Mouse (Mus musculus) neural tube, embryonic 11.5 days (tissue): ENCODE results near the gene Tlr12. TPM values are rescaled to one million over a fixed set of nuclear protein-coding genes. Genes with fewer than 3 reads are reported as not detected.

Experiments used
- ATAC-seq: fragments of 200-750 bp; cut with Nextera tagmentation; 2 replicates; pipeline ENCODE4 v1.8.0; 2017; ENCODE audit warnings: moderate number of reproducible peaks, mild to moderate bottlenecking, moderate TSS enrichment, moderate library complexity; ENCODE audit not compliant: insufficient read depth, low FRiP score, low TSS enrichment
- DNase-seq: peaks from one replicate; pipeline ENCODE4 v3.0.0-alpha.2; 2015; ENCODE audit warnings: low spot score
- H3K27ac ChIP-seq: fragments of 300-500 bp; sonication (generic); 2 replicates; pipeline ENCODE4 v1.5.1; 2014; ENCODE audit warnings: low read depth, mild to moderate bottlenecking, low read length
- H3K27me3 ChIP-seq: fragments of 300-500 bp; sonication (generic); 2 replicates; pipeline ENCODE4 v1.6.1; 2014; ENCODE audit warnings: mild to moderate bottlenecking, low read length, mixed read lengths; ENCODE audit not compliant: control insufficient read depth, insufficient read depth
- H3K36me3 ChIP-seq: fragments of 300-500 bp; sonication (generic); 2 replicates; pipeline ENCODE4 v1.6.1; 2014; ENCODE audit warnings: mild to moderate bottlenecking, low read length, moderate library complexity, mixed read lengths; ENCODE audit not compliant: control insufficient read depth, insufficient read depth
- H3K4me1 ChIP-seq: fragments of 300-500 bp; sonication (generic); 2 replicates; pipeline ENCODE4 v1.6.1; 2014; ENCODE audit warnings: low read length, mixed read lengths; ENCODE audit not compliant: control insufficient read depth, insufficient read depth
- H3K4me2 ChIP-seq: fragments of 300-500 bp; sonication (generic); 2 replicates; pipeline ENCODE4 v1.6.1; 2014; ENCODE audit warnings: low read depth, mild to moderate bottlenecking, moderate library complexity
- H3K4me3 ChIP-seq: fragments of 300-500 bp; sonication (generic); 2 replicates; pipeline ENCODE4 v1.5.1; 2014; ENCODE audit warnings: low read depth, low read length
- H3K9ac ChIP-seq: fragments of 300-500 bp; sonication (generic); 2 replicates; pipeline ENCODE4 v1.6.1; 2014; ENCODE audit warnings: mild to moderate bottlenecking, low read length
- H3K9me3 ChIP-seq: fragments of 300-500 bp; sonication (generic); 2 replicates; pipeline ENCODE4 v1.6.1; 2016; ENCODE audit warnings: low read length; ENCODE audit not compliant: control insufficient read depth
- WGBS: fragments of 180-500 bp; shearing (Covaris S2); extraction: QIAGEN DNeasy Blood & Tissue Kit; methylation state at CpG from one replicate; pipeline ENCODE4 v1.1.7; 2014; 5-methylcytosine and 5-hydroxymethylcytosine counted together
- polyA plus RNA-seq: library from polyadenylated mRNA; unstranded; fragments of >200 nt; fragmentation: Nextera tagmentation; extraction: Ambion mirVana; gene quantifications from 2 replicates; pipeline ENCODE4 v1.2.1, GENCODE M21; 2014

Tlr12 gene
- polyA plus RNA-seq, 1 experiment from 2014 or later: 0.23 TPM

- 57% methylated on average over 4 of the region's 4 CpGs for WGBS
- Histone ChIP-seq H3K9me3 (peaks cover 30% of the 10 kb centered on the region), H3K4me3 (no peak overlapping the region), H3K4me1 (no peaks in the 10 kb centered on the region), H3K9ac (no peak overlapping the region), H3K27me3 (no peaks in the 10 kb centered on the region), H3K4me2 (no peak overlapping the region), H3K36me3 (peaks cover 24% of the 10 kb centered on the region), H3K27ac (no peak overlapping the region)
- ATAC-seq (no peak), DNase-seq (no peak)
Observed at GRCm38 (mm10) chr4:128579182-128579581, 39.2 kb downstream of the Tlr12 start.

- no peak overlapping the region for H3K9ac ChIP-seq
- 94% methylated on average over 4 of the region's 4 CpGs for WGBS
- no peak overlapping the region for H3K4me2 ChIP-seq
- H3K4me3 ChIP-seq: no peak overlapping the region
- H3K27ac ChIP-seq: no peak overlapping the region
- ATAC-seq (no peak), DNase-seq (no peak)
- no peaks in the 10 kb centered on the region for H3K4me1 ChIP-seq
- H3K36me3 ChIP-seq: peaks cover 9% of the 10 kb centered on the region
- H3K27me3 ChIP-seq: no peaks in the 10 kb centered on the region
- H3K9me3 ChIP-seq: peaks cover 8% of the 10 kb centered on the region
Observed at GRCm38 (mm10) chr4:128575811-128576210, 42.6 kb downstream of the Tlr12 start.

Other genes with a start within 250 kb of the Tlr12 start
- 3.6 and 4.5 TPM in 2 replicates for gene Zscan20, start 8.5 kb downstream of the Tlr12 start, polyA plus RNA-seq
- gene Phc2, start 36.1 kb upstream of the Tlr12 start, polyA plus RNA-seq: 109 and 123 TPM in 2 replicates
- 0.33 and 0.45 TPM in 2 replicates for gene A3galt2, start 136.7 kb upstream of the Tlr12 start, polyA plus RNA-seq
- gene Zfp362, start 187.4 kb upstream of the Tlr12 start, polyA plus RNA-seq: 46.6 and 50.1 TPM in 2 replicates